Mouse (Mus musculus): ENCODE data around the gene Tbc1d15.

DNA sequence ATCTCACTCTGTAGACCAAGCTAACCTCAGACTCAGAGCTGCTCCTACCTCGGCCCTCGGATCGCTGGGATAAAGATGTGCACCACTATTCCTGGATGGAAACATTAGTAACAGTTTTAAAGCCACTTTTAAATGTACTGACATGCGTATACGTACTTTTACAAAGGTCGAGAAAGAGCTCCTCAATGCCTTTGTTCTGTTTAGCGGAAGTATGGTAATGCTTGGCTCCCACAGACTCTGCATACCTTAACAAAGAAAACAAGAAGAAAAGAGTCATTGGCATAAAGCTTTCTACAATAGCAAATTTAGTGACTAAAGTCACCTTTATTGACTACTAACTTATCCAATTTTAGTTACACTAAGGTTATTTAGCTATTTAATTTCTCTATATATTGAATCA is 43.4 kb upstream of the Tbc1d15 start:
- no peak for TF ChIP-seq GATA1 (IDR thresholded peaks at IDR 0.05; ENCODE audit: low read length)
- no peak for TF ChIP-seq TAL1 (IDR thresholded peaks at IDR 0.05; ENCODE audit: low read length)
